Mouse (Mus musculus) liver, embryonic 13.5 days (tissue): Measurements from ENCODE around the gene Fbxo21. TPM values are rescaled to one million over a fixed set of nuclear protein-coding genes. Genes with fewer than 3 reads are reported as not detected.

Experiments
- ATAC-seq: fragments of 200-750 bp; cut with Nextera tagmentation; 2 replicates; pipeline ENCODE4 v1.8.0; 2017; ENCODE audit warnings: low read depth, mild to moderate bottlenecking, moderate number of reproducible peaks, moderate library complexity
- DNase-seq: peaks from one replicate; pipeline ENCODE4 v3.0.0; 2022
- H3K27ac ChIP-seq: fragments of 300-500 bp; sonication (generic); 2 replicates; pipeline ENCODE4 v1.5.1; 2015; ENCODE audit warnings: moderate library complexity, mild to moderate bottlenecking, inconsistent platforms
- H3K27me3 ChIP-seq: fragments of 300-500 bp; sonication (generic); 2 replicates; pipeline ENCODE4 v1.6.1; 2015; ENCODE audit warnings: mild to moderate bottlenecking, inconsistent platforms
- H3K36me3 ChIP-seq: fragments of 300-500 bp; sonication (generic); 2 replicates; pipeline ENCODE4 v1.6.1; 2015; ENCODE audit warnings: mild to moderate bottlenecking, inconsistent platforms
- H3K4me1 ChIP-seq: fragments of 300-500 bp; sonication (generic); replicated peaks from 2 replicates; pipeline ENCODE4 v1.6.1; 2015; ENCODE audit warnings: inconsistent platforms
- H3K4me2 ChIP-seq: fragments of 300-500 bp; sonication (generic); 2 replicates; pipeline ENCODE4 v1.6.1; 2015; ENCODE audit warnings: inconsistent platforms, mild to moderate bottlenecking, moderate library complexity
- H3K4me3 ChIP-seq: fragments of 300-500 bp; sonication (generic); replicated peaks from 2 replicates; pipeline ENCODE4 v1.5.1; 2015; ENCODE audit warnings: mild to moderate bottlenecking, inconsistent platforms
- H3K9ac ChIP-seq: fragments of 300-500 bp; sonication (generic); 2 replicates; pipeline ENCODE4 v1.6.1; 2015; ENCODE audit warnings: mild to moderate bottlenecking, inconsistent platforms
- H3K9me3 ChIP-seq: fragments of 300-500 bp; sonication (generic); replicated peaks from 2 replicates; pipeline ENCODE4 v1.6.1; 2016; ENCODE audit warnings: inconsistent platforms
- WGBS: fragments of 180-500 bp; shearing (Covaris S2); methylation state at CpG from one replicate; pipeline ENCODE4 v1.1.7; 2015; ENCODE audit not compliant: insufficient replicate concordance; 5-methylcytosine and 5-hydroxymethylcytosine counted together
- polyA plus RNA-seq: library from polyadenylated mRNA; unstranded; fragments of >200 nt; fragmentation: Nextera tagmentation; extraction: Ambion mirVana; gene quantifications from 2 replicates; pipeline ENCODE4 v1.2.1, GENCODE M21; 2015

Gene Fbxo21
- polyA plus RNA-seq, 1 experiment from 2014 or later, result 16.9 TPM

DNA sequence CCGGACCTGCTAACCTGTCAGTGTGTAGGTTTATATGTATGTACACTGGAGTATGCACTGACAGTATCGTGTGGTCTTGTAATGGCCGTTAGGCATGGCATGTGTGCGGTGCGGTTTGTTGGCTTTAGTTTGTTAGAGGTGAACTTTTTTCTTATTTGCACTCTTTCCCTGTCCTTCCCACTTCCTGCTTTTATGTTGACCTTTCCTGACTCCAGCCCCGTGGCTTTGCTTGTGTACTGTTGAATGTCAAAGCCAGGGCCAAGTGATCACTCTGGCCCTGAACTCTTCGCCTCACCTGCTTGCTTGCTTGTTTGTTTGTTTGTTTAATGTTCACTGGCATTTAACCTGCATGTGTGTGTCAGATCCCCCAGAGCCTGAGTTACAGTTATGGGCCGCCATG, 4.4 kb downstream of the Fbxo21 start:
- Histone ChIP-seq H3K4me3 (no peak overlapping the region), H3K4me1 (peaks cover 53% of the 10 kb centered on the region), H3K9me3 (no peaks in the 10 kb centered on the region), H3K27ac (no peak overlapping the region), H3K9ac (no peak overlapping the region), H3K4me2 (no peak overlapping the region), H3K36me3 (peaks cover 55% of the 10 kb centered on the region), H3K27me3 (0 out of 2 replicates have a peak, but pooled peaks cover 3% of the 10 kb centered on the region)
- ATAC-seq (no peak), DNase-seq (no peak)
- 74% methylated on average over 8 of the region's 8 CpGs for WGBS

DNA sequence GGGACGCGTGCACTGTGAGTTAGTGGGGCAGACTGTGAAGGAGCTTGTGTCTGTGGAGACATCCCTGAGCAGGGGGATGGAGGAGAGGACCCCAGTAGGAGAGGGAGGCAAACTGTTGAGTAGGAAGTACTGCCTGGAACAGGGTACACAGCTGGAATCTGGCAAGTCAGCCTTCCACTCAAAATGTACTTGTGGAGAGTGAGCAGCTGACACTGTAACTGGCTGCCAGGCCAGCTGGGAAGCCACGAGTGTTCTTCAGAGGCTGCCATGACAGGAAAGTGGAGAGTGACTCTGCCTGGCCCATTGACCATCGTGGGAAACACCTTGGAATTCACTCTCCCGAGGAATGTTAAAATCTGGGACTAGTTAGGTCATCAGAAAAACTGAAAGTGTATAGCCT, 5.4 kb downstream of the Fbxo21 start:
- Histone ChIP-seq H3K4me1 (peaks cover 53% of the 10 kb centered on the region), H3K4me2 (no peak overlapping the region), H3K27me3 (0 out of 2 replicates have a peak, but pooled peaks cover 3% of the 10 kb centered on the region), H3K9ac (no peak overlapping the region), H3K9me3 (no peaks in the 10 kb centered on the region), H3K36me3 (peaks cover 62% of the 10 kb centered on the region), H3K4me3 (no peak overlapping the region), H3K27ac (no peak overlapping the region)
- DNase-seq, result no peak
- whole genome bisulfite sequencing, result 80% methylated on average over 5 of the region's 5 CpGs
- no peak for ATAC-seq

DNA sequence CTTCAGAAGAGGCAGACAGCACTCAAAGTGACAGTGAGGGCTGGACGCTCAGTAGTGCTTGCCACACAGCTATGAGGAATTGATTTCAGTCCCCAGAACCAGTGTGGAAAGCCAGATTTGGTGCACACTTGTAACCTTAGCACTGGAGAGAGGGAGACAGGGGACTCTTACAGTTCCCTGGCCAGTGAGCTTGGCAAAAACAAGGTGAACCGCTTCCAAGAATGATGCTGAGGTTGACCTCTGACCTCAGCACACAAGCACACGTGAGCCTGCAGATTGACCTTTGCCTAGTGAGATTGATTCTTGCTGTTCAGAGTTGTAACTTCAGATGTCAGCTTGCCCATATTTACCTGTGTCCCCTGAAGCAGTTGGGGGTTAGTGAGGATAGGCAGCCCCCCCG, 9.8 kb downstream of the Fbxo21 start:
- Histone ChIP-seq H3K9ac (no peak overlapping the region), H3K27me3 (no peaks in the 10 kb centered on the region), H3K9me3 (no peaks in the 10 kb centered on the region), H3K36me3 (peaks cover 79% of the 10 kb centered on the region), H3K4me3 (no peak overlapping the region), H3K4me1 (peaks cover 31% of the 10 kb centered on the region), H3K4me2 (no peak overlapping the region), H3K27ac (peak overlapping the region; percentile 13)
- DNase-seq (no peak), ATAC-seq (peak; percentile 41)
- WGBS, result 72% methylated on average over 4 of the region's 4 CpGs

- Histone ChIP-seq H3K36me3 (peaks cover 79% of the 10 kb centered on the region), H3K4me3 (no peak overlapping the region), H3K27me3 (no peaks in the 10 kb centered on the region), H3K9ac (no peak overlapping the region), H3K4me1 (peaks cover 29% of the 10 kb centered on the region), H3K9me3 (no peaks in the 10 kb centered on the region), H3K4me2 (no peak overlapping the region), H3K27ac (no peak overlapping the region)
- whole genome bisulfite sequencing, result 86% methylated on average over 3 of the region's 3 CpGs
- DNase-seq (no peak), ATAC-seq (no peak)
These were observed 11.4 kb downstream of the Fbxo21 start for GRCm38 (mm10) chr5:117987891-117988290.

GRCm38 (mm10) chr5:117988367-117988766, 11.8 kb downstream of the Fbxo21 start:
- no peak overlapping the region for H3K4me2 ChIP-seq
- peaks cover 29% of the 10 kb centered on the region for H3K4me1 ChIP-seq
- DNase-seq, result no peak
- no peaks in the 10 kb centered on the region for H3K9me3 ChIP-seq
- WGBS, result 79% methylated on average over 9 of the region's 9 CpGs
- H3K27me3 ChIP-seq, result no peaks in the 10 kb centered on the region
- H3K27ac ChIP-seq, result no peak overlapping the region
- H3K9ac ChIP-seq, result no peak overlapping the region
- H3K36me3 ChIP-seq, result peaks cover 75% of the 10 kb centered on the region
- ATAC-seq, result no peak
- H3K4me3 ChIP-seq, result no peak overlapping the region

DNA sequence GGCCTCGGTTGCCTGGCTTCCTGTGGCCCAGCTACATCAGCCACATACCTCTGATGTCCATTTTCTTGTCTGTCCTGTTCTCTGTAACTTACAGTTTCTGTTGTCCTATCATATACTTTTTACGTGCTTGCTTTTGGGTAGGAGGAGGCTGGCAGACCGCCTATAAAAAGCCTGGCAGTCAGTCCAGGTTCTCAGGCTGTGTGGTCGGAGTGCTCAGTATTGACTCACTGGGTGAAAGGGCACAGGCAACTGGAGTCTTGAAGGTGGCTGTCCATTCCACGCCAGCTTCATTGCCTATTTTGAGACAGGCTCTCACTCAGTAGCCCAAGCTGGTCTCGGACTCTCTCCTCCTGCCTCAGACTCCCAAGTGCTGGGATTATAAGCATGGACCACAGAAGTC, 13.2 kb downstream of the Fbxo21 start:
- Histone ChIP-seq H3K36me3 (peaks cover 80% of the 10 kb centered on the region), H3K4me3 (no peak overlapping the region), H3K4me2 (no peak overlapping the region), H3K27ac (no peak overlapping the region), H3K9me3 (no peaks in the 10 kb centered on the region), H3K27me3 (no peaks in the 10 kb centered on the region), H3K9ac (no peak overlapping the region), H3K4me1 (peaks cover 32% of the 10 kb centered on the region)
- DNase-seq (no peak), ATAC-seq (no peak)
- 79% methylated on average over 6 of the region's 6 CpGs for WGBS

DNA sequence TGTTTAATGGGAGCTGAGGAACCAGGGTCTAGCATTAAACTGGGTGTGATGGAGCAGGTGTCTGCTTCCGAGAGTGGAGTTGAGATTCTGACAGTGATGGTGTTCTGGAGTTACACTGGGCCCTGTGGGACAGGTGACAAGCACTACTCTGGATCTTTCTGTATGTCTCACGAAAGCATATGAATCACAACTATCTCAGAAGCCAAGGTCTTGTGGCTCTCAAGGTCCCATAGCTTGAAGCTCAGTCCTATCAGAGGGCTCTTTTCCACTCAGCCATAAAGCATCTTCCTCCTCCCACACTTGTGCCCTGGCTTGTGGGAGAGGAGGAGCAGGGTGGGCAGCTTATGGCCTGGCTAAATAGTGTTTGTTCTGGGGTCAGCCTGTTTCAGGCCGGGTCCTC, 14.4 kb downstream of the Fbxo21 start:
- no peak overlapping the region for H3K9ac ChIP-seq
- H3K27ac ChIP-seq, result no peak overlapping the region
- H3K4me2 ChIP-seq, result no peak overlapping the region
- WGBS, result 71% methylated on average over 3 of the region's 3 CpGs
- no peaks in the 10 kb centered on the region for H3K9me3 ChIP-seq
- no peak overlapping the region for H3K4me3 ChIP-seq
- peaks cover 87% of the 10 kb centered on the region for H3K36me3 ChIP-seq
- ATAC-seq (no peak), DNase-seq (no peak)
- H3K4me1 ChIP-seq, result peaks cover 20% of the 10 kb centered on the region
- no peaks in the 10 kb centered on the region for H3K27me3 ChIP-seq

GRCm38 (mm10) chr5:117993550-117993949, 17.0 kb downstream of the Fbxo21 start:
- H3K9ac ChIP-seq, result no peak overlapping the region
- H3K27me3 ChIP-seq, result no peaks in the 10 kb centered on the region
- ATAC-seq (no peak), DNase-seq (no peak)
- no peak overlapping the region for H3K4me2 ChIP-seq
- H3K4me1 ChIP-seq, result peaks cover 23% of the 10 kb centered on the region
- H3K36me3 ChIP-seq, result peaks cover 90% of the 10 kb centered on the region
- no peak overlapping the region for H3K27ac ChIP-seq
- no peak overlapping the region for H3K4me3 ChIP-seq
- no peaks in the 10 kb centered on the region for H3K9me3 ChIP-seq
- WGBS, result 78% methylated on average over 6 of the region's 6 CpGs

DNA sequence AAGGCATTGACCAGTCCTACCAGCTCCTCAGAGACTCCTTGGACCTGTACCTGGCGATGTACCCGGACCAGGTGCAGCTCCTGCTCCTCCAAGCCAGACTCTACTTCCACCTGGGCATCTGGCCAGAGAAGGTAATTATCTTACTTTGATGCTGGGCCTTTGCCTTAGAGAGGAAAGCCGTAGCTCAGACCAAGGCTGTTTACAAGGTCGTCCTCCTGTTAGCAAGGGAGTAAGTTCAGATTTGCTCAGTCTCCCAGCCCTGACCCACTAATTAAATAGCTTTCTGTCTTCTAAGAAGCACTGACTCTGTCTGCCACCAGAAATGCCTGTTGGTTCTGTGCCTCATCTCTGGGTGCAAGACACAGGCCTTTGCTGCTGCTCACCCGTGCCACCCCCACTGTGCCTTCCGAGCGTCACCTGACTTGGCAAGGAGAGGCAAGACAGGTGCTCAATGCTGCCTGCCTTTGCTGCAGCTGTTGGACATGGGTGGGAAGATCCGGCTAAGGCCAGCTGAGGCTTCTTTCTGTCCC, 18.9 kb downstream of the Fbxo21 start:
- no peak overlapping the region for H3K4me3 ChIP-seq
- H3K4me1 ChIP-seq, result peaks cover 16% of the 10 kb centered on the region
- no peak overlapping the region for H3K27ac ChIP-seq
- no peak overlapping the region for H3K9ac ChIP-seq
- peaks cover 84% of the 10 kb centered on the region for H3K36me3 ChIP-seq
- no peaks in the 10 kb centered on the region for H3K9me3 ChIP-seq
- H3K27me3 ChIP-seq, result no peaks in the 10 kb centered on the region
- DNase-seq (no peak), ATAC-seq (no peak)
- WGBS, result 79% methylated on average over 8 of the region's 8 CpGs
- H3K4me2 ChIP-seq, result no peak overlapping the region

DNA sequence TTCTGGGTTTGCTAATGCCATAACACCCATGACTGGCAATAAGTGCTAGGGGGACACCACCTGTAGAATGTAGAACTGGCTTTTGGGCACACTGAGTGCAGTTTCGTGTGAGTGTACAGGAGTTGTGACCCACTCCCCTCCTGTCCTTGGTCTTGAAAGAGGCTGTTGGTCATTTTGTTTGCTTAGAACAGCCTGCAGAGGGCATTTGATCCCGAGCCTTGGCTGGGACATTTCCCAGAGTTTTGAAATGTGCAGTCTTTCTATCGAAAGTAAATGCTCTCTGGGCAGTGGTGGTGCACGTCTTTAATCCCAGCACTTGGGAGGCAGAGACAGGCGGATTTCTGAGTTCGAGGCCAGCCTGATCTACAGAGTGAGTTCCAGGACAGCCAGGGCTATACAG, 19.4 kb downstream of the Fbxo21 start:
- ATAC-seq, result no peak
- 70% methylated on average over 6 of the region's 6 CpGs for WGBS
- H3K9me3 ChIP-seq, result no peaks in the 10 kb centered on the region

GRCm38 (mm10) chr5:117996581-117996980, 20.1 kb downstream of the Fbxo21 start:
- ATAC-seq (no peak), DNase-seq (no peak)
- H3K4me3 ChIP-seq, result no peak overlapping the region
- peak overlapping the region; percentile 23; the same call in 1 of the 2 replicates for H3K27ac ChIP-seq
- peaks cover 80% of the 10 kb centered on the region for H3K36me3 ChIP-seq
- H3K27me3 ChIP-seq, result no peaks in the 10 kb centered on the region
- H3K9ac ChIP-seq, result no peak overlapping the region
- no peaks in the 10 kb centered on the region for H3K9me3 ChIP-seq
- WGBS, result 73% methylated on average over 6 of the region's 6 CpGs
- H3K4me1 ChIP-seq, result peaks cover 16% of the 10 kb centered on the region
- no peak overlapping the region for H3K4me2 ChIP-seq

More for the DNA sequence above, 19.4 kb downstream of the Fbxo21 start:
- H3K4me3 ChIP-seq, result no peak overlapping the region
- no peak overlapping the region for H3K9ac ChIP-seq
- peaks cover 84% of the 10 kb centered on the region for H3K36me3 ChIP-seq
- H3K4me1 ChIP-seq, result peaks cover 16% of the 10 kb centered on the region
- no peak overlapping the region for H3K4me2 ChIP-seq
- no peak overlapping the region for H3K27ac ChIP-seq
- no peaks in the 10 kb centered on the region for H3K27me3 ChIP-seq
- no peak for DNase-seq

GRCm38 (mm10) chr5:117997434-117997970, 21.0 kb downstream of the Fbxo21 start:
- no peak overlapping the region for H3K4me2 ChIP-seq
- H3K27me3 ChIP-seq, result no peaks in the 10 kb centered on the region
- WGBS, result 67% methylated on average over 10 of the region's 10 CpGs
- peaks cover 16% of the 10 kb centered on the region for H3K4me1 ChIP-seq
- peak; percentile 61 for ATAC-seq
- no peak overlapping the region for H3K9ac ChIP-seq
- peaks cover 80% of the 10 kb centered on the region for H3K36me3 ChIP-seq
- H3K27ac ChIP-seq, result no peak overlapping the region
- no peak overlapping the region for H3K4me3 ChIP-seq
- H3K9me3 ChIP-seq, result no peaks in the 10 kb centered on the region
- no peak for DNase-seq
